Mouse (Mus musculus) testis, adult 2 months (tissue): Measurements from ENCODE around the gene Unc5a.

Experiments used
- CTCF ChIP-seq: fragments of 200-500 bp; IDR thresholded peaks from 2 replicates; pipeline ENCODE4 v1.5.1; 2012; ENCODE audit warnings: low read depth, mild to moderate bottlenecking, inconsistent platforms, low read length, moderate library complexity; ENCODE audit not compliant: control insufficient read depth, insufficient read depth, insufficient replicate concordance
- POLR2A ChIP-seq: fragments of 200-500 bp; IDR thresholded peaks from 2 replicates; pipeline ENCODE4 v1.6.1; 2012; ENCODE audit warnings: low read depth, mild to moderate bottlenecking, inconsistent platforms, low read length, moderate library complexity; ENCODE audit not compliant: control insufficient read depth

DNA sequence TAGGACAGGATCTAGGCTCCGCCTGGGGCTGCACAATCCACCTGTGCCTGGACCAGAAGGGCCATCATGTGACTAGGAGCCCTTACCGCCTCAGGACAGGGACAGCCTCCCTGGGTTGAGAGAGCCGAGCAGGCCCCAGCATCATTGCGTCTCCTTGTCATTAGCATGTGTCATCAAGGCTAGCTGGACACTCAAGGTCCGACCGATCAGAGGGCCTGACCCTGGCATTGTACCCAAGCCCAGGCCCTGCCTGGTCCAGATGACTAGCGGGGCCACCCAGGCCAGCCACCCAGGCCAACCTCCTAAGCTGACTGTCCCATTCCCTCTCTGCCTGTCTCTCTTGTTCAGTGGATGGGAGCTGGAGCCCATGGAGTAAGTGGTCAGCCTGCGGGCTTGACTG, 48.4 kb downstream of the Unc5a start:
- TF ChIP-seq CTCF = no peak
- no peak for TF ChIP-seq POLR2A
